Mouse (Mus musculus): ENCODE measurements at regions not wholly inside any gene's neighbourhood (a gene's known extent, or its start where the extent isn't known, plus 50 kb on each side); places are given as distances from the start of the nearest gene placed in this dataset.

DNA sequence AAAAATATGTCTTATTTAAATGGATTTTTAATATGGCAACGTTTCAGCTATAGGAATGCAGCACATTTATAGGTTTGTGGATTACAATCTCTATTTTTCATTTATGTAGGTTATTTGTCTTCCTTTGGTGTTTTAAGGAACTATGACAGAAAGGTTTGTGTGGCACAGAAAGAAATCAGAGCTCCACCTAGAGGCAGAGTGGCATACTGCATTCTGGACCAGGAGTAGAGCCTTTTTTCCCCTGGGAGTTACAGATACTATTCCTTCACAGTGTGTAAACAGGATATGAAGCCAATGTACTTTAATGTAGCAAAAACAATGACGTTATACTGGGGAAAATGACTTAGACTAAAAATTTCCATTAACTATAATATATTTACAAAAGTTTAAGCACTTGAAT lies 94.9 kb upstream of the St8sia4 start:
- DNase-seq = peak; percentile 79

DNA sequence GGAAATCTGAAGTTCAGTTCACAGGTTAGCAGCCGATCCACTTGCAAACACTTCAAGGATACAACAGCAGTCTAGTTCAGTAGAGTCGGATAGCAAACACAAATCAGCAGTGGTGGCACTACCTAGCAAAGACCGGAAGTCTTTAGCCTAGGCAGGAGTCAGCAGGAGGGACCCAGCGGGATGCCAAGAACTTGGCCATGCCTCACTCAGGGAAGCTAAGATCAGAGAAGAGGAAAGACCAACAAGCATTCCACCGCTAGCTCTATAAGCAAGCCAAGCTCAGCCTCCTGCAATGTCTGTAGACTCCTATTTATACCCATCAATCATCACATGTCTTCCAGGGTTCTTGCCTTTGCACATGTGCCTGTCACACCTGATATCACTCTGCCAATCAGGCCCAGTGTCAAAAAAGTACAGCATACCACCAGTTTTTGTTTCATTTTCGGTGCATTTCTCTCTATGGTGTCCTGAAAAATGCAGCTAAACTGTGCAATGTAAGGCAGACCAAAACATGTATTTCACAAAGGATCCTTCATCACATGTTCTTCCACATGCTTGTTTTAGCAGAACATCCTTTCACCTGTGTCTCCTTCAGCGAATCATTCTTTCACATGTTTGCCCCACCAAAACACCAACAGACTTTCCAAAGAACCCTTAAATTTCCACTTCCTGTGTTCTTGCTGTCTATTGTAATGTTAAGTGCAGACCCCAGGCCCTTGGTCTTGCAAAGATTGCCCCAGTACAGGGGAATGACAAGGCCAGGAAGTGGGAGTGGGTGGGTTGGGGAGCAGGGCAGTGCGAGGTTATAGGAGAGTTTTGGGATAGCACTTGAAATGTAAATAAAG lies 86.9 kb upstream of the St8sia4 start:
- no peak for DNase-seq

DNA sequence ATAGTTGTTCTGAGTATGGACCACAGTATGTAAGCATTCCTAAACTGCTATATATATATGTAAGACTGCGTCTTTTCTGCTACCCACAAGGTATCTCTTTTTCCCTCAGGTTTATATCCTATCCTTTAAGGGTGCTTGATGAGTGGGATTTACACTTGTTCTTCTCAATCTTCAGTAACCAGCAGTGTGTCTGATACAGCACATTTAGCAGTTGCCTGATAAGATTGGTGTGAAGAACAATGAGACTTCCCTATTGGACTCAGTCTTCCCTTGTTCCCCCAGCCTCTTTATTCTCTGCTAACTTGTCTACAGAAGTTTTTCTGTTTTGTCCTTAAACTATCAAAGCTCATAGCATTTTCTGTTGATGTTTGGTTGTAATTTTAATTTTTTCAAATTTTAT lies 86.1 kb upstream of the St8sia4 start:
- no peak for DNase-seq

DNA sequence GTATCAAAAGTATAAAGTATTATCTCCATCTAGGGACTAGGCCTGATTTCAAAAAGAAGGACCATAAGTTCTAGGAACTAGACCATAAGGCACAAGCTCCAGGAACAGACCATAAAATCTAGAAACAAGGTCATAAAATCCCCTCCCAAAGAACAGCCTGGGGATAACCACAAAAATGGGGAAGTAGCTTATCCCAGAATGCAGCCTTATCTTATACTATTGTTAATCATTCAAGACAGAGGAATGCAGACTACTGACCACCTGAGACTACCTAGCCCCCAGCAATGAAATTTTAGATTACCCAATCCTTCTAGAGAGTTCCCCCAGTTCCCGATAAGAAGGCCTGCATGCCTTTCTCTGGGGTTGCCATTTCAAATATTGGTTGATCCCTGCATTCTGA lies 81.6 kb upstream of the St8sia4 start:
- no peak for DNase-seq

DNA sequence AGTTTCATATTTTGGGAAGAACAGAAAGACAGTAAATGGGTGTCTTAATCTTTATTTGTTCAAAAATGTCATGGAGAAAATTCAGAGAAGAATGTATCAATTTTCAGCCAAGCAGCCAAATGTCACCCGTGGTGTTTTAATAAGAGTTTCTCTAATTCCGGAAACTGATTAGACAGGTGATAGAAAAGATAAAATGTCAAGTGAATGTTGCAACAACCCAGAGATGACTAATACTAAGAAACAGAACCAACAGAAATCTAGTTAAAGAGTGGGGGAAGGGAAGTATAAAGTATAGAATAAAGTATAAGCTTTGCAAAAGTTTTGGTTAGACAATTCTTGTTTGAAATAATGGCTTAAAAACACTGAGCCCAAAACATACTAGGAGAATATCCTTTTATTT lies 79.9 kb upstream of the St8sia4 start:
- no peak for DNase-seq

DNA sequence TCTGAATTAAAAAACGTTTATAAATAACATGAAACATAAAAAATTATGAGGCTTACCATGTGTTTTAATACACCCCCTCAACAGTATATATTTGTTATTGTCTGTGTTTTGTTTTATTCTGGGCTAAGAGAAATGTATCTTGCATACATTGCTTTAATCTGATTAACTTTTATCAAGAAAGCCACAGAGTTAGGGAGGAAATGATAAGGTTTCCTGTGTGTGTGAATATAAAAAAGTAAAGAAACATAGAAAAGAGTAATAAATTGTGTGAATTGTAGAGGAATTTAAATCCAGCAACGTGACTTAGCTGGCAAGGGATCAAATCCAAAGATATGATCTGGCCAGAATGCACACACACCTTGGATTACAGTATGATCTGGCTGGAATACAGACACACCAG lies 77.1 kb upstream of the St8sia4 start:
- no peak for DNase-seq

DNA sequence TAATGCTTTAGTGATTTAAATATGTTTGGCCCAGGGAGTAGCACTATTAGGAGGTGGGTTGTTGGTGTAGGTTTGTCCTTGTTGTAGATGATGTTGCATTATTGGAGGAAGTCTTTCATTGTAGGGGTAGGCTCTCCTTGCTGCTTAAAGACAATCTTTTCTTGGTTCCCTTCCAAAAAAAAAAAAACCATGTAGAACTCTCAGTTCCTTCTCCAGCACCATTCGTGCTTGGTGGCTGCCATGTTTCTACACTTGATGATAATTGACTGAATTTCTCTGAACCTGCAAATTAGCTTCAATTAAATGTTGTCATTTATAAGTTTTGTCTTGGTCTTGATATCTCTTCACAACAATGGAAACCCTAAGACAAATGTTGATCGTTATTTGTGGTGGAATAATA lies 76.0 kb upstream of the St8sia4 start:
- no peak for DNase-seq

DNA sequence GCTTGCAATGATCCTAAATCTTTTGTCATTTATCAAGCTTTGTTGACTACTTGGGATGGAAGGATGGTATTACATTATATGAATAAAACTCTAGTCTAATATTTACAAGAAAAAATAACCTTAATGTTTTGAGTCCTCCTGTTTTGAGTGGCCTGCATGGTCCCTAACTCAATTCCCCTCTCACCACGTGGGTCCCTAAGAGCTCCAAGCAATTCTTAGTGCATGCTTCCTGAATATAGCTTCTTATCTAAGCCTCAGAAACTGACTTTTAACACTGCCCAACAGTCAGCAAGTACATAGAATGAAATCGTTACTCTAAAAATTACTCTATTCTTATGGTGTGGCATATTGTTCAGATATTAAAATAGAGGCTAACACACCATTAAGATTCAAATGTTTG lies 52.1 kb upstream of the St8sia4 start:
- DNase-seq = no peak

DNA sequence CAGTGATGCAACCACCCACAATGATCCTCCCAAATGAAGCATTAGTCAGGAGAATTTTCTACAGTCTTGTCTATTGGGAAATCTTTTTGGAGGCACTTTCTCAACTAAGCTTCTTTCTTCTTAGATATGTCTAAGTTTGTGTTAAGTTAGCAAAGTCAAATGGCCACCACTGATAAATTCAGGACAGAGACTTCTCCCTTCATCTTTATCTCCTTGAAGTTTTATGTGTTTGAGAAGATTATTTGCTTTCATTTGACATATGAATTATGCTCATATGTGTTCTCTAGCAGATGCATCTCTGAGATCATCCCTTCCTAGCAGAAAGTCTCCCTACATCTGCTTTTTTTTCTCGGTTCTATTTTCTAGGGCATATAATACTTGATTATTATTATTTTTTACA lies 51.4 kb upstream of the St8sia4 start:
- no peak for DNase-seq
